Mouse (Mus musculus) thymus, adult 18-20 months (tissue): ENCODE results near the gene Tnnt2.

Experiments used
- DNase-seq, 2 experiments: peaks; one replicate each; pipeline ENCODE4 v3.0.0; 2022; ENCODE audit warnings: mixed read lengths in 2 of 2

Tnnt2 gene

DNA sequence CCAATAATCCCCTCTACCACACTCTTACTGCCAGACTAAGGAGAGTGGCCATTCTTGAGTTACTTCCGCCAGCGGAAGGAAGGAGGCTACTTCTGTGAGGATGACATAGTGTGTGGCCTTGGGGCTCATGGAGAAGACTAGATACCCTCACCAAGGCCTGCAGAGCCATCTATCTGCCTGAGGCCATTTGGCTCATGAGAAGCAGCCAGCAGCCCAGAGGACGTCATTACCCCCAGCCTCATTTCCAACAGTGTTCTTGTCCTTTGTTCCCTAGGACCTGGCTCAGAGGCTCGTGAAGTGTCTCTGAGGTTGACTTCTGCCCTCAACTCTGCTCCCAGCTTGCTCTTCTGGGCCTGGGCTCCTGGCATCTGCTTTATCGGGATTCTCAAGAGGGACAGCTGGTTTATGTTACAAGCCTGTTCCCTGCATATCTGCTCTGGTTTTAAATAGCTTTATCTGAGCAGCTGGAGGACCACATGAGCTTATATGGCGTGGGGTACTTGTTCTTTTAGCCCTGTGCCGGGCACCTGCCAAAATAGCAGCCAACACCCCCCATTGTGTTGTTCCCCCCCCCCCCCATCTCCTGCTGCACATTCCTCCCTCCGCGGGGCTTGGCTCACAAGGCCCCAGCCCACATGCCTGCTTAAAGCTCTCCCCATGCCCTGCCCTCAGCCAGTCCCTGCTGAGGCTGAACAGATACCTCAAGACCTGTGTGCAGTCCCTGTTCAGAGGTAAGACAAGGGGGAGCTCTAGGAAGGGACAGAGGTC is at the start of gene Tnnt2:
Gene Tnnt2, plus strand, starts transcription at position 639 of the 768 bp plus-strand sequence.
- DNase-seq, result no peak

DNA sequence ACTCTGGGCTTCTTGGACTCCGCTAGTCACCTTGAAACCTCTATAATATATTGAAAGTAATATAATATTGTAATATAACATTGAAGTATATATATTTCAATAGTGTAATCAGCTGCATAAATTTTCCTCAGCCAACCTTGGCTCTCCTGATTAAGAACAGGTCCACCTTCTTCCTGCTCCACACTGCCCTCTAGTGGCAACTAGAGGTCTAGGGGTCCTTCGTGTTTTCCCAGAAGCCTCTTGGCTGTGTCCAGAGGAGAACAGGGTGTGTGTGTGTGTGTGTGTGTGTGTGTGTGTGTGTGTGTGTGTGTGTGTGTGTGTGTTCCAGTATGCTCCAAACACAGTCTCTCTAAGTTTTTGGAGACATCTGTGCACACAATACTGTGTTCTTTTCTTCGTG is 48.4 kb upstream of the Tnnt2 start:
- peak; percentile 44 to 60 for DNase-seq

- no peak for DNase-seq
Measured at GRCm38 (mm10) chr1:135788708-135789107, 47.4 kb upstream of the Tnnt2 start.

GRCm38 (mm10) chr1:135789815-135790214 is 46.3 kb upstream of the Tnnt2 start:
- DNase-seq, result peak in 1 of 2 experiments; percentile 39

- no peak for DNase-seq
Measured at GRCm38 (mm10) chr1:135792143-135792939, 43.8 kb upstream of the Tnnt2 start.

DNA sequence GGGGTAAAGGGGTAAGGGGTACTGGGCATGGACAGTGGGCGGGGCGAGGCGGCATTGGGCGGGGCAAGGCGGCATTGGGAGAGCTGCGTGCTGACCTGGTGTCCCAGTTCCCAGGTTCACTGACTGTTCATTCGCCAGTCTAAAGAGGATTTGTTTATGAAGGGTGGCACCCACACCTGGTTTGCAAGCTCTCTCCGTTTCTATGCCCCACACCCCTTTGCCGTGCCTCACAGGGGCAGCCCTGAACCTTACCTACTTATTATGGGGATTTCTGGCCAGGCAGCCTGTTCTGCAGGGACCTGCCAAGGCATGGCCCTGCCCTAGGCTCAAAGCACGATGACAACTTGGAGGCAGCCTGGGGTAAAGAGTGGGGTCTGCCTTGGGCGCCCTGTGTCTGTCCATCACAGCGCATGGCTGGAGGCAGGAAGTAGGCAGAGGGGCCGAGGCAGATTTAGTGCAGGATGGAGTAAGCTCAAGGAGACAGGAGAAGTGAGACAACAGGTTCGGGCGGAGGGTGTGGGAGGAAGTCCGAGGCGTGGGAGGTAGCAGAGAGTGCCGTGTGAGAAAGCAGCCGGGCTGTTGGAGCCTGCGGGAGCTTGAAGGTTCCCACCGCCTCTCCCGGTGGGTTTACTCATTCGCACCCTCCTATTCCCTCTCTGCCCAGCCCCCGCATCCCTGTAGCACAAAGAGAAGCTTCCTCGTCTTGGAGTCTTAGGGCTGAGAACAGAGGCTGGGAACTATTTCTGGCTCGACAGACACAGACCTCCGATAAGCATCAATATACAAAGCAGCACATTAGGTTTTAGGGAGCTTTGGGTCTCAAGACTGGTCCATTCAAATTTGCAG is 42.6 kb upstream of the Tnnt2 start:
- DNase-seq, result no peak

- DNase-seq, result no peak
Measured at GRCm38 (mm10) chr1:135794216-135795134, 41.7 kb upstream of the Tnnt2 start.

DNA sequence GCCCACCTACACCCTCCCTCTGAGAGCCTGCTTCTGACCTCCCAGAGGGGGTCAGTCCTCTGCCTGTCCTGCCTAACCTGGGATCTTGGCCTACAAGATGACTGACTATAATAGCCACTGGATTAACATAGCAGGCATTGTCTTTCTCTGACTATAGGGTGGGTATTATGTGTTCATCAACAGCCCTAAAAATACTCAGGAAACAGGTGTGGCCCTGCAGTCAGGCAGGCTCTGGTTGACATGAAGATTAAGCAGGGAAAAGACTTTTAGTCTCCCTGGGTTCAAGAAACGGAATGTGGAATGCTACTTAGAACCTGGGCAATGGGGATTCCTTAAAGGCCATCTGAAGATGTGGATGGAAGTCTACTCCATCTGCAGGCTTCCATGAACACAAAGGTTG is 37.7 kb upstream of the Tnnt2 start:
- no peak for DNase-seq

DNA sequence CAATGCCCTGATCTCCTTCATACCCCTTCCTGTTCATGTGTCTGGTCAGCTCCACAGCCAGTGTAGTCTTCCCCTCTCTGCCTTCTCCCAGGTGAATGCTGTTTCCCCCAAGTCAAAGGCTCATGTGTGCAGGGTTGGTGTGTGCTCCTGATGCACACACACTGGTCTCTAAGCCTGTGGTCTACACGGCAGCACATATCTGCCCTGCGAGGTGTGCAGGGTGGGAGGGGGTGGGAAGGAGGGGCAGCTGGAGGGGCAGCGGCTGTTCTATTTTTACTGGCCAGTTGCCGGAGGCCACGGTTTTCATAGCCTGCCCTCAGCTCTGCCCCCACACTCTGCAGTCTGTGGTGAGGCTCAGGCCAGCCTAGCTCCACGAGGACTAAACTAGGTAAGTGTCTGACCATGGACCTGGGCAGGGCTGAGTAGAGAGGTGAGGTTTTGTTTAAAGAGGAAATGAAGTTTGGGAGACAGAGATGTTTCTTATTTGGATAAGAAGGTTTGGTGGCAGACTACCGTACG is 37.0 kb upstream of the Tnnt2 start:
- DNase-seq, result no peak

DNA sequence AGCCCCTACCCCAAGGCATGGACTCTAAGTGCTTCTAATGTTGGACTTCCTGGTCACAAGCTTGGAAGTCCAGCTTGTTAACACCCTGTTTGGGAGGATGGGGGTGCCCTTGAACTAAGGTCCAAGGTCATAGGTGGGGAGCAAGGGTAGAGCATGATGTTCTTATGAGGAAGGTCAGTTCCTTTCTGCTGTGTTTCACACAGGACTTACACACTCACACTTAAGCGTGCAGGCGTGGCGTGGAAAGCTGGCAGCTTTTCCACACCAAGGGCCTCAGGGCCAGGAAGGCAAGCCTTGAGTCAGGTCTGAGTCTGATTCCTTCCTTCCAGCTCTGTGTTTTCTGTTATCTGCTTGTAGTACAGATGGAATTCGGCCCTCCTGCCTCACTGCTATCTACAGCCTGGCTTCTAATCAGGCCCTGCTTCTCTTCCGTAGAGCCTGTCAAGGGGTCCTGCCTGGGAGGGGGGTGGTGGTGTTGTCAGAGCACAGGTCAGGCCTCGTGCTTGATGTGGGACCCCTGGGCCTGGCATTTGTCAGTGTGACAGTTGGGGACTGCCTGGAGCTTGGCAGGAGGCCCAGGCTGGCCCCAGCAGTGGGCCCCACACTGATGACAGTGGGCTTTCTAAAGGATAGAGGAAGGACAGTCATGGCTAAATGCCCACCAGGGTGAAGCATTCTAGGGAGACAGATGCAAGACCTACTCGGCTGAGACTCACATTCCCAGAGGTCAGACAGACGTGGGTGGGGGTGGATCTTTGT is 35.8 kb upstream of the Tnnt2 start:
- no peak for DNase-seq

DNA sequence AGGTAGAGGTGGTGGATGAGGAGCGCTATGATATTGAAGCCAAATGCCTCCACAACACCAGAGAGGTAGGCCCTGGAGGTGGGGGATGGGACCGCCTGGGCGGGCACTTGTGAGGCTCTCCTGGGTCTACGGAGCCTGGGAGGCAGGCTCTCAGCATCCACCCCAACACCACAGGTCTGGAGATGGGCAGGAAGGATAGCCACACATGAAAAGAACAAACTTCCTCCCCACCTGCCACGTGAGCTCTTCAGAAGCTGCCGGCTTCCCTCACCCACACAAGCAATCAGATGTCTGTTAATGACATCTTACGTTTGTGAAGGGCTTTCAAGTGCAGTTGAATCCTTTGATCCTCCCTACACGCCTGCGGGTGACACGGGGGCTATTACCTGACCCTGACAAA is 28.6 kb upstream of the Tnnt2 start:
- peak in 1 of 2 experiments; percentile 59 for DNase-seq

GRCm38 (mm10) chr1:135810180-135810579 is 26.0 kb upstream of the Tnnt2 start:
- DNase-seq, result no peak

DNA sequence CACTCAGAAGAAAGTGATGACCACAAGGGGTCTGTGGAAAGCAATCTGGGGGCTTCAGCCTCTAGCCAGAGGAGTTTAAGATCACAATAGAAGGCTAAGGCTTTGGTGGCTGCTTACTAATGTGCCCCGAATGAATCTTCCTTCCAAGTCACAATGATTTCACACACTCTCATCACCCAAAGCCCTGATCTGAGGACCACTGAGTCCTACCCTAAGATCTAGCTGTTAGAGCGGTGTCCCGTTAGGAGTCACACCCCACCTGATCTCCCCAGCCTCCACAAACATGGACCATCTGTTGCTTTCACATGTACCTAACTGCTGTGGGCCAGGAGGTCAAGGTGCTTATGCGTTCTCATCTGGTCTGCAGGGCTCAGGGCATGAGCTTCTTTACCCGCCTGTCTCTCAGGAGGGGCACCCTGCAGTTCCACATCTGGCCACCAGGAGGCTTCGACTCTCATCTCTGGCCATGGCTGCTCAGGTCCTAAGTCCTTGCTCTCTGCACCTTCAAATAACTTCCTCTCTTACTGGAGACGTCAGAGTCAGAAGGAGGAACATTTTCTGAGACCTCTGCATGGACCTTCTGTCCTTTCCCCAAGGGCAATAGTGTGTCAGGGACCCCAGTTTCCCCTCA is 25.0 kb upstream of the Tnnt2 start:
- peak; percentile 68 to 69 for DNase-seq

DNA sequence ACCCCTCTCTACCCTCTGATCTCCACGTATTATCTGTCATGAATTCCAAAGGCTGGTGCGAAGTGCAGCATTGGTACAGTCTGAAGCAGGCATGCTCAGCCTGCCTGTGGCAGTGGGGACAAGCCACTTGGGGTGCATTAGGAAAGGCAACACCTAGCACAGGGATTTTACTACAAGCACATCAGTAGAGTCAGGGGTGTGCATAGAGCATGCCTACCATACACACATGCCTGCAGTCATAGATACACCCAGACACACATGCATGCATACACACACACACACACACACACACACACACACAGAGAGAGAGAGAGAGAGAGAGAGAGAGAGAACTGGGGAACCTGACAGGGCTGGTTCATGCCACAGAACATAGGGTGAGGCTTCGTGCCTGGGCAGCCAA is 23.9 kb upstream of the Tnnt2 start:
- no peak for DNase-seq

DNA sequence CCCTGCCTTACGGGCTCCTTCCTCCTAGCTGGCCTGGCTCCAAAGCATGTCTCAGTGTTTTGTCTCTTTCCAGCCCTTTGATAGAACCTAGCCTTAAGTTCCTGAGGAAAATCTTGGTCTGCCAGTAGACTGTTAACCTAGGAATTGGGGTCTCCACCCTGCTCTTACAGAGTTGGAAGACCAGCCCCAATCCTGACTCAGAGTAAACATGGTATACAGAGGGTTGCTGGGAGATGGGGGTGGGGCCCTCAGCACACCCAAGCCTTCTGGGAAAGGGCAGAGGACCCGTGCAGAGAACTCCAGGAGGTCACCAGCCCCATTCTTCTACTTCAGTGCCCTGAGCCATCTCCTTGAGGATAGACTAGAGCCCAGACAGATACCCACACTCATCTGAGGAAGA is 23.5 kb upstream of the Tnnt2 start:
- DNase-seq, result no peak

DNA sequence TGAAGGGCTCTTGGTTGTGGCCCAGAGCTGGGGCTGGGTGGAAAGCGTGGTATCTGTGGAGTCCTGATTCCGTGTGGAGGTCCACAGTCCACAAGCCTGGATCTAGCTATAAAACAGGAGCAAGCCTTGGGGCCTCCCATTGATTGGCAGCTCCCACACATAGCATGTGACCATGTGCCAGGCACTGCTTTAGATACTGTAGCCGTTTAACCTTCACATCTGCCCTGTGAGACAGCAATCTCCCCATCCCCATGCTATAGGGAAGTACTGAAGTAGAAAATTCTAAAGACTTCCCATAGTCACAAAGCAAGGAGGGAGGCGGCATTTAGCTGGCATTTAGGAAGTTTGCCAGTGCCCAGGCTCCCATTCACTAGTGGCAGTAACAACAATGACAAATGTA is 23.1 kb upstream of the Tnnt2 start:
- no peak for DNase-seq

GRCm38 (mm10) chr1:135813687-135814395 is 22.3 kb upstream of the Tnnt2 start:
- peak; percentile 41 to 44 for DNase-seq

DNA sequence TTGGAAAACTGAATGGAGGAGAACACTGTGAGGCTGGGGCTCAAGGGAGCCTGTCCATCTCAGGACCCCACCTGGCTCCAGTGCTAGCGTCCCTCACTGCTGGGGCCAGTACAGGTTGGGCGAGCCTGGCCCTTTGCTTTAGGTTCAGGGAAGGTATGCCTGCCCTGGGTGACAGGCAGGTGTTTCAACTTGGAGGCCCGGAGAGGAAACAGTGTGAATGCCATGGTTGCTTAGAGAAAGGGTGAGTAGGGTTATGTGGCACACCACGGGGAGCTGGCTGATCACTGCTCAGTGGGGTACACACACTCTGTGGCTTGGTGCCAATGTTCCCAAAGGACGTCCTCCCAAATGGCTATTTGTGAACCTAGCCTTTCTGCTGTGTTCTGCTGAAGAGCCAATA is 21.6 kb upstream of the Tnnt2 start:
- no peak for DNase-seq

- DNase-seq, result no peak
Measured at GRCm38 (mm10) chr1:135817595-135817994, 18.6 kb upstream of the Tnnt2 start.
